Mouse (Mus musculus): Measurements from ENCODE around the gene Nr2c1. TPM values are rescaled to one million over a fixed set of nuclear protein-coding genes. Genes with fewer than 3 reads are reported as not detected.

Nr2c1 gene
- total RNA-seq, 2 experiments from 2014 or later, result 7.8 to 8.3 TPM

DNA sequence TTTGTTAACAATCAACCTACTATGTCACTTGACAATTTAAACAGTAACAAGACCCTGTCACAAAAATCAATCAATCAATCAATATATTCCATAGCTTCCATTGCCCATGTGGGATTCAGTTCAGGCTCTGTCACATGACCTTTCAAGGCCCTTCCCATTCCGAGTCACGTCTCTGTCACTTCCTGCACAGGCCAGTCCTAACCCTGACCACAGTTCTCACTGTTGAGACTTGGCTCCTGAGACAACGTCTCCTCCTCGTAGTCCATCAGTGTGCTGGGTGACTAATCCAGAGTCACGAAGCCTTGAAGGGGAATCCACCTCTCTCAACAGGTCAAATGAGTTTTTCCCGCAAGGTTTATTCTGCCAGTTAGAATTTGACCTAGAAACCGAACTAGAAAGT, 26.8 kb downstream of the Nr2c1 start:
- intact Hi-C loops (cut with DNase I), result no loop called here
- no peak for DNase-seq (ENCODE audit: low spot score in 2 of 2)

DNA sequence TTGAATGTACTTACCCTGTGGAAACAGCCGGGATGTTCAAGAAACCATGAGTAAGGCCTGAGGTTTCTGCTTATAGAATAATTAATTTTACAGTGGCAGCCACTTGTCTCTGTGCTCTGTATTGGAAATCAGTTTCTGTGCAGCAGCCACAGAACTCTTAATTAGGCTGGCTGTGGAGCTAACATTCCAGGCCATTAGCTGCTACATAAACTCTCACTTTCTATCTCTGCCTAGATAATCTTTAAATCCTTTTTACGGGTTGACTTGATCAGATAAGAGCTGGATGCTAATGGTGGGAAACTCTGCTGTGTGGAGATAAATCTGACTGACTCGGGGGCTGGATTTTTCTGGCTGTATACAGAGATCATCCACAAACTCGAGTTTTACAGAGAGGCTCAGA, 35.4 kb downstream of the Nr2c1 start:
- no peak for DNase-seq (ENCODE audit: low spot score in 2 of 2)
- intact Hi-C loops (cut with DNase I), result no loop called here

DNA sequence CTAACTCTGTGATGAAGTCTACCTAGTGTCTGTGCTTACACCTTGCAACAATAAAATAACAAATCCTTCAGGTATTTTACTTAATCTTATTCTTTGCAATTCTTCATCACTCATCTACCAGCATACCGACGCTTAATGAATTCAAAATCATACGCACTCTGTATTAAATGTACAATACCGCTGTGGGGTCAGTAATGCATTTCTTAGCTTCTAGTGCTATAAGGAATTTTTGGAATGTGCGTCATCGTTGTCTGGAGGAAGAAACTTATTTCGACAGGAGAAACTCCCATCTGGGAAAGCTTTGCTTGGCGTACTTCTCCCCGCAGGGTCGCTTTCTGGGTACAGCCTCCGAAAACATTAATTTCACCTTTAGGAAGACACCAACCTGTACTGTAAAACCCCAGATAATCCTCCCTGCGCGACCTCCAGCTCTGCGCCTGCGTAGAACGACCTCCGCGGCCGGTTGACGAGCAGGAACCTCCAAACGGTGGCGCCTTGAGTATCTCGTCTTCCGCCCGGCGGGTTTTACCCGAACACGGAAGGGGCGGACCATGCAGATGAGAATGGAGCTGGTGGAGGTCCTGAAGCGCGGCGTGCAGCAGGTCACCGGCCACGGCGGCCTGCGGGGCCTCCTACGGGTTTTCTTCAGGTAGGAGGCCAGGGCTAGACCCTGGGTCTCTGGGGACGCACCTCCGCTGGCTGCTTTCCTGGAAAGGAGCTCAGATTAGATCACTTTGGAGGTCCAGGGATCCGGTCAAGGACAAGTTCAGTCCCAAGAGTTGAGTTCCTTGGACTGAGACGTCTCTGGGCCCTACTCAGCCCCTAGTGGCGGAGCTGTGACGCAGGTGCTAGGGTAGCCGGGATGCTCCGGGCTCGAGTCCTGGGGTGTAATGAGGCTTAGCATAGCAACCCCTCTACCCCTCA, 50.9 kb downstream of the Nr2c1 start, which contains the start of gene Ndufa12:
TSS of gene Ndufa12 (plus strand) at position 239 of the 924 bp plus-strand sequence.
- intact Hi-C loops (cut with DNase I), result loop anchor here (2.0 to 5.0 kb wide), 2 partner anchors 50 to 161 kb away; partner anchors contain the start of genes Fgd6, Nr2c1 and Vezt
- peak; percentile 95 to 96 for DNase-seq (ENCODE audit: low spot score in 2 of 2)

DNA sequence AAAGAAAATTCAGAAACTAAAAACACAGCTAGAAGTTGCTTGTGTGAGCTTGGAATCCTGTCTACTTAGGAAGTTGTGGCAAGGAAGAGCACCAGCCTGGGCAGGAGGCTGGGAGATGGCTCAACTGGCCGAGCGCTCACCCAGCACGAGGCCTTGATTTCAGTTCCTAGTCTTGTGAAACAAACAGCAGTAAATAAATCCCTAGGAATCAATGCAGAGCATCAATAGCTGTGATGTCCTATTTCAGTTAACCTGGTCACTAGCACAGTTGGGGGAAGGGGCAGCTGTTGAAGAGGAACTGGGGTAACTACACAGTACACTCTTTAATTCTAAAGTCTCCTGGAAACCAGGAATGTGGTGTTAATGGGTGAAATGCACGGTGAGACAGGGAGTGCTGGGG, 57.1 kb downstream of the Nr2c1 start:
- DNase-seq (ENCODE audit: low spot score in 2 of 2), result no peak
- intact Hi-C loops (cut with DNase I), result no loop called here

DNA sequence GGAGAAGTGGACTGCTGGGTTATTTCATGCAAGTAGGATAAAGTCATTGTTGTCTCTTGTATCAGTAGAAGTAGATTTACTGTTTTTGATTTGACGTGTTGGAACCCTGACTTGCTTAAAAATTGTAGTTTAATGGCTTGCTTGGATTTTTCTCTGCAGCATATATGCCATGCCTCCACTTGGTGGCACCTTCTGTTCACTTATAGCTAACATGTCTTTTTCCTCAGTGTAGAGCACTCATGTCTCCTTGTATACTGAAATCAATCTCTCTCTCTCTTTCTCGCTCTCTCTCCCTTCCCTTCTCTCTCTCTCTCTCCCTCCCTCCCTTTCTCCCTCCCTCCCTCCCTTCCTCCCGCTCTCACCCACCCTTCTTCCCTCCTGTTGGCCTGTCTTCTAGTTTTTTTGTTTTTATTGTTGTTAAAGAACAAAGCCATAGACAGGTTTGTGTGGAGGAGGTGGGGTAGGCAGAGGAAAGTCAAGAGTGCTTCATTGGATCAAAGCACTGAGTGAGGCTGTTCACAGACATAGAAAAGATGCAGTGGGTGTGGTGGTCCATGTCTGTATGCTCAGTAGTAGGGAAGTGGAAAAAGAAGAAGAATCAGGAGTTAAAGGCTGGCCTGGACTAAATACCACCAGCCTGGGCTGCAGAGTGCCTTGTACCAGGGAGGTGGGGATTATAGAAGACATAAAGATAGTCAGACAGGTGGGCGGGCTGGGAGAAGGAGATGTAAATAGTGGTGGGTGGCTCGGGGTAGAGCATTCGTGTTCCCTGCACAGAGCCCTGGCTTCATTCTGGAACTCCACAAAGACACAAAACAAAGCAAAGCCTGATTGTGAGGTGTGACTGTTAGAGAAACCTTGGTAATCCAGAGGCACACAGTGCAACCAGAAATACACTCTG, 63.1 kb downstream of the Nr2c1 start:
- intact Hi-C loops (cut with DNase I), result loop anchor here (2.0 to 10.0 kb wide), 3 partner anchors 198 to 744 kb away; no protein-coding TSS in a partner anchor
- peak; percentile 24 to 68 for DNase-seq (ENCODE audit: low spot score in 2 of 2)

DNA sequence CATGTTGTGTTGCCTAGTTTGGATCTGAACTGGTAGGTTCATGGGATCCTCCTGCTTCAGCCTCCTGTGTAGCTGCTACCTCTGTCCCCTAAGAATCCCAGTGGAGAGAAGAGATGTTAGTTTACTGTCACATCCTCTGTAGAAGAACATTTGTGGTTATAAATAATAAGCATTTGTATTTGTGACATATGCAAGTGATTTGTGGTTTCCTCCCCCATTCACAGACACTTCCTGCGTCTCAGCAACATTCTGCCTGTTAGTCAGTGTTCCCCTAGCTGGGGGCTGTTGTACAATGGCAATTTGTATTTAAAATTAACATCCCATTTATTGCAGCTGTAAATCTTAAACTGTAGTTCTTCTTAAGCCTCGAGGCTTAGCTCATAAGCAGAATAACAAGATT, 63.9 kb downstream of the Nr2c1 start:
- no peak for DNase-seq (ENCODE audit: low spot score in 2 of 2)
- intact Hi-C loops (cut with DNase I), result loop anchor here (2.0 to 10.0 kb wide), 3 partner anchors 197 to 743 kb away; no protein-coding TSS in a partner anchor

DNA sequence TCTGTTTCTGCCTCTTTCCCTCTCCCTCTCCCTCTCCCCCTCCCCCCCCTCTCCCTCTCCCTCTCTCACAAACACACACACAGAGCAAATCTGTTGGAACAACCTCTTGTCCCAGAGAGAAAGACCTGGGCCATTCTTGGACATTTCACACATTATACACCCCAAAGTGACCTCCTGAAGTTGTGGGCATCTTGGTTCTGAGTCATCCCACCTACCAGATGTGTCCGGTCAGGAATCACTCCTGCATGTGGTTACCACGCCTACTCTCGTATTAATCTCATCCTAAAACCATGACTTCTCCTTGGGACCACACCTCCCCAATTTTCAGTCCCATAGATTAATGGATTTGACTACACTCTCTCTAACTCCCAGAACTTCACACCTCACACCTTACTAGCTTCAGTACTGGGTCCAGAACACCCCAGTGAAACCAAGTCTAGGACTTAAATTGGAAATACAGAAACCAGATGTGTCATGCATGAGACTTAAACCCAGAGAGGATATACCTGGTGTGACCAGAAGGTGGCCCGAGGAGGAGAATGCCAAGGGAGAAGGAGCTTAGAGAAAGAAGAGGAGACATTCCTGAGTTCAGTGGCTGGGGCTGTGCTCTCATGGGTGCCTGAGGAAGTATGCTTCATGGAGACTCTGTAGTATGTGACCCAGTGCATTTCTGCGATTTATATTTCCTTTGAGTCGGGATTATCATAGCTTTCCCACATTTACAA, 77.4 kb downstream of the Nr2c1 start:
- DNase-seq (ENCODE audit: low spot score in 2 of 2), result no peak
- intact Hi-C loops (cut with DNase I), result no loop called here

DNA sequence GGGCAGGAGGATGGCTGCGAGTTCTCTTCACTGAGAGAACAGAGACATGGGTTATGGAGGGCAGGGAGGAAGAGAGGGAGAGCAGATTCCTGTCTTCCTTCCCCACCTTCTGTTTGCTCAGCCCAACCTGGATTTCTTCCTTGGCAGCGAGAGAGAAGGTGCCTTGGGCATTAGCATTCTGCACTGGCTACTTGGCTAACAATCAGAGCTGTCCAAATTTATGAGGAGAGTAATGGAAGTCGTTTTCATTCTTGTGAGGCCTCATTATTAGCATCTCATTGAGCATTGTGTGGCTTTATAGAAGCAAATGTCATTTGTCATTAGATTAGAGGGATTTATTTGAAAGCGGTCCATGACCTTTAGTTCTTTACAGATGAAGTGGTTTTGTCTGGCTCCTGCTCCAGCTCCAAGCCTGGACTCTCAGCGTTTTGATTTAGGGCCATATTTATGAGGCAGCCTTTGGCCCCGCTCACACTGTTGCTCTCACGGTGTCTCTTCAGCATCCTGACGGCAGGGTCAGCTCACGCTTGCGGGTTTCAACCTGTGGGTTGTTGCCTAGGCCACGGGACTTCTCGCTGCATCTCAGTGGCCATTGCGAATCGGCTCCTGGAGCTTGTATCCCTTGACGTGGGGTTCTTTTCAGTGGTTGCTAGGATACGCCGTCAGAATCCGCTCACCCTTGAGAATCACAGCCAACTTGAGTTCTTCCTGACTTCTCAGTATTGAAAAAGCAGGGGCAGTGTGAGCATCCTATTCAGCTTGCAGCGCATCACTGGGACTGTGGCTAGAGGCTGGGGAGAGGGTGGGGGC, 82.6 kb downstream of the Nr2c1 start:
- intact Hi-C loops (cut with DNase I), result no loop called here
- peak; percentile 63 to 75 for DNase-seq (ENCODE audit: low spot score in 2 of 2)

DNA sequence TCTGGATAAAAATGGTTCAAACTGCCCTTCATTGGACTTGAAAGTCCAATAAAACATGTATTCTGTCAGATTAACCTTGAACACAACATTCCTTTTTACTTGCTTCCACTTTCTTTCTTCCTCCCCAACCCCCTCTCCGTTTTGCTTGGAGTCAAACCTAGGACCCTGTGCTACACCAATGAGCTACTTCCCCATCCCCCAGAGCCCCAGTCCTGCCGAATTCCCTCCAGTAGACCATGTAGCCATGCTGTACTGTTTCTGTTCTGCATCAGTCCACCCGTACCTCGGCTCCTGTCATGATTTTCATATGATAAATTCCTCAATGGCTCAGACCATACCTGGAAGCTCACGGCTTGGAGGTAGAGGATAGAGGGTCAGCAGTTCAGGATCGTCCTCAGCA, 83.2 kb downstream of the Nr2c1 start:
- no peak for DNase-seq (ENCODE audit: low spot score in 2 of 2)
- intact Hi-C loops (cut with DNase I), result no loop called here

DNA sequence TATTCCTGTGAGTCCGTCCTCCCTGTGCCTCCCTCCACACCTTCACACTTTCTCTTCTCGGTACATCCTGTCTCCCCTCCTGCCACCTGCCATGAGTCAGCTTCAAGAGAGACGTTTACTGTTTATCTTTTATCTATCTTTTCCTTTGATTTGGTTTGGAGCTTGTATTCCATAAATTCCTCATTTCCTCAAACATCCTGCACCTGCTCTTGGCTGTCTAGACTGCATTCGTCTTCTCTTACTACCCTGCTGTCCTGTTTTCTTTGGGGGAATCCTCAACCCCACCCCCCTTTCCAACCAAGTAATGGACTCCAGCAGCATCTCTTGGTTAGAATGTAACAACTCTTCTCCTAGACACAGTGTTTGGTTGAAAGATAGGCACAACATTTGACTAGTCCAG, 87.4 kb downstream of the Nr2c1 start:
- intact Hi-C loops (cut with DNase I), result no loop called here
- DNase-seq (ENCODE audit: low spot score in 2 of 2), result no peak

DNA sequence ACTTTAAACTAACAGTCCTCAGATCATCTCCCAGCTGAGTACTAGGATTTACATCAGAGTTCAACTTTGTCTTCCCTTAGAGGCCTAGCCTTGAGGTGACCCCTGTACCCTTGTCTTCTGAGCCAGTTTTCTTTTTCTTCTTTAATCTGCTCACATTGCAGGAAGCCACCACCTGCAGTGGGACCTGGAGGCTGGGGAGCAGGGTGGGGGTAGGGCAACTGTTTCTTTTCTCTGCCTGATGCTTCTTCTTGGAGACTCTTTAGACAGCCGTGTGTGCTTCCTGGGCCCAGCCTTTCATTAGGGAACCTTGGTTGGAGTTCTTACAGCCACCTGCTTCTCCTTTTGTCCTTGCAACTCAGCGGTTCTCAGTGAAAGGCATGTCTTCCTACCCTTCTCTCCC, 93.5 kb downstream of the Nr2c1 start:
- no peak for DNase-seq (ENCODE audit: low spot score in 2 of 2)
- intact Hi-C loops (cut with DNase I), result no loop called here

Other genes with a start within 250 kb of the Nr2c1 start
- 10 to 100 TPM; 74.9 to 82.3 TPM for gene Vezt, start 112.2 kb upstream of the Nr2c1 start, total RNA-seq (2021)
- gene Fgd6, start 112.0 kb upstream of the Nr2c1 start, total RNA-seq (2021), result 10 to 100 TPM in 1 of 2 experiments, 1 to 10 TPM in 1; 8.8 to 10.6 TPM
- 100 to 1,000 TPM; 214 to 234 TPM for gene Ndufa12, start 50.7 kb downstream of the Nr2c1 start, total RNA-seq (2021)
- not detected for gene Gm4792, start 150.7 kb downstream of the Nr2c1 start, total RNA-seq (2021)
- 10 to 100 TPM; 23.1 to 23.6 TPM for gene Tmcc3, start 163.9 kb downstream of the Nr2c1 start, total RNA-seq (2021)

Data from left cerebral cortex, postnatal 25 days (tissue).